Mouse (Mus musculus) neural tube, embryonic 11.5 days (tissue): ENCODE measurements at regions not wholly inside any gene's neighbourhood (a gene's known extent, or its start where the extent isn't known, plus 50 kb on each side); places are given as distances from the start of the nearest gene placed in this dataset.

Experiments
- ATAC-seq: fragments of 200-750 bp; cut with Nextera tagmentation; 2 replicates; pipeline ENCODE4 v1.8.0; 2017; ENCODE audit warnings: moderate number of reproducible peaks, mild to moderate bottlenecking, moderate TSS enrichment, moderate library complexity; ENCODE audit not compliant: insufficient read depth, low FRiP score, low TSS enrichment
- DNase-seq: peaks from one replicate; pipeline ENCODE4 v3.0.0-alpha.2; 2015; ENCODE audit warnings: low spot score
- H3K27ac ChIP-seq: fragments of 300-500 bp; sonication (generic); 2 replicates; pipeline ENCODE4 v1.5.1; 2014; ENCODE audit warnings: low read depth, mild to moderate bottlenecking, low read length
- H3K27me3 ChIP-seq: fragments of 300-500 bp; sonication (generic); 2 replicates; pipeline ENCODE4 v1.6.1; 2014; ENCODE audit warnings: mild to moderate bottlenecking, low read length, mixed read lengths; ENCODE audit not compliant: control insufficient read depth, insufficient read depth
- H3K36me3 ChIP-seq: fragments of 300-500 bp; sonication (generic); 2 replicates; pipeline ENCODE4 v1.6.1; 2014; ENCODE audit warnings: mild to moderate bottlenecking, low read length, moderate library complexity, mixed read lengths; ENCODE audit not compliant: control insufficient read depth, insufficient read depth
- H3K4me1 ChIP-seq: fragments of 300-500 bp; sonication (generic); 2 replicates; pipeline ENCODE4 v1.6.1; 2014; ENCODE audit warnings: low read length, mixed read lengths; ENCODE audit not compliant: control insufficient read depth, insufficient read depth
- H3K4me2 ChIP-seq: fragments of 300-500 bp; sonication (generic); 2 replicates; pipeline ENCODE4 v1.6.1; 2014; ENCODE audit warnings: low read depth, mild to moderate bottlenecking, moderate library complexity
- H3K4me3 ChIP-seq: fragments of 300-500 bp; sonication (generic); 2 replicates; pipeline ENCODE4 v1.5.1; 2014; ENCODE audit warnings: low read depth, low read length
- H3K9ac ChIP-seq: fragments of 300-500 bp; sonication (generic); 2 replicates; pipeline ENCODE4 v1.6.1; 2014; ENCODE audit warnings: mild to moderate bottlenecking, low read length
- H3K9me3 ChIP-seq: fragments of 300-500 bp; sonication (generic); 2 replicates; pipeline ENCODE4 v1.6.1; 2016; ENCODE audit warnings: low read length; ENCODE audit not compliant: control insufficient read depth
- WGBS: fragments of 180-500 bp; shearing (Covaris S2); extraction: QIAGEN DNeasy Blood & Tissue Kit; methylation state at CpG from one replicate; pipeline ENCODE4 v1.1.7; 2014; 5-methylcytosine and 5-hydroxymethylcytosine counted together

DNA sequence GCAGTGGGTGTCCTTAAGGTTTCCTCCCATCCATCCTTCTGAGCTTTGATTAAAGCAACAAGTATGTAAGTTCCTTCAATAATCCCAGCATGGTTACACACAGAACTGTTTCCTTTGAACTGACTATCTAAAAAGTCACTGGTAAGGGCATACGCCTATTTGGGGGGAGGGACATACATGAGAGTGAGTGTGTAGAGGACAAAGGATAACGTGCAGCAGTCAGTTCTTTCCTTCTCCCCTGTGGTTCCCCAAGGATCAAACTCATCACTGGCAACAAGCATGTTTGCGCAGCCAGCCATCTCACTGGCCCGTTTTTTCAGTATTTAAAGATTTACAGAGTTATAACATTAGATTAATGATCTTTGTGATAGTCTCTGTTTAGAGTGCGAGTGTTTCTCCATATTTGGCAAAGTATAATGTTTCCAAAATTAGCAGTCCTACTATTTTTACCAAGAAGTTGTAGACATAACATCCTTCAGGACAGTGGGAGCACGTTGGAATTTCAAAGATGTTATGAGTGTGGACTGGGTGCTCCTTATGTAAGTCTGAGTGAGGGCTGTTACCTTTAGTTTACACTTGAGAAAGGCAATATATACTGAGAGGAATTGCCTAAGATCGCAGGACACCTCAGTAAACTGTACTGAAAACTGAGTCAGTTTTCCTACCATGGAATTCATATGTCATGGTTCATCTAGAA lies 151.6 kb upstream of the Lrig3 start:
- Histone ChIP-seq H3K27ac (no peak overlapping the region), H3K9me3 (no peaks in the 10 kb centered on the region), H3K4me3 (no peak overlapping the region), H3K27me3 (no peaks in the 10 kb centered on the region), H3K36me3 (no peaks in the 10 kb centered on the region), H3K9ac (no peak overlapping the region), H3K4me2 (no peak overlapping the region), H3K4me1 (0 out of 2 replicates have a peak, but pooled peaks cover 5% of the 10 kb centered on the region)
- WGBS, result 81% methylated on average over 7 of the region's 7 CpGs
- ATAC-seq (no peak), DNase-seq (no peak)

DNA sequence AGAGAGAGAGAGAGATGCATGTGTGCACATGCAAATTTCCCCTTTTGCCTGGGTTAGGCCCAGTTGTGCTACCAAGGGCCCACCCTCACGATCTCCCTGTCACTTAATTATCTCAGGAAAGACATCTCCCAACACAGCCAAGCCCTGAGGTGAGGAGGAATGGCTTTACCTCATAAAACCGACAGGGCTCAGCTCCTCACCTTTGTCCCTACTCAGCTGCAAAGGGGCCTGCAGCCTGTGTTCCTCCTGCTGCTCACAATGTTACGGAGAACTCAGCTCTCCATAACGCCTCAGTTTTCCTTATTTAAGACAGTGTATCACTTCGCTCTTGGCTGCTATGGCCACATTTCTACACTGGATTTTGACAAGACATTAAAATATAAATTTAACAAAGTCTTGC lies 133.8 kb upstream of the Lrig3 start:
- no peak for DNase-seq

DNA sequence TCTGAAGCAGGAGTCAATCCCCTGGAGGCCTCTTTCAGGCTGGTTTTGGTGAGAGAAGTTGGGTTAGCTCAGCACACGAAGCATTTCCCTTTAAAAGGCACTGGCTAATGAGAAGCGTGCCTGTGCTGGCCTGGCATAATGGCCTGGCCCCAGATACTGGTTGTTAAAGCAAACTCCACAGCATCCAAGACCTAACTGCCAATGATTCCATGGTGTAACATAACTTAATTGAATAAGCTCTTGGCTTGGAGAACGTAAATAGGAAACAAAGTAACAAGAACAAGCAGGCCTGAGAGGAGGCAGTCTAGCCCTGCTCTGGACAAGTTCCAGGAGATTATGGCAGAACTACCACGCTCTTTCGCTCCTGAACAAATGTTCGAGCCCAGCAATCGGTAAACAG lies 133.2 kb upstream of the Lrig3 start:
- Histone ChIP-seq H3K27me3 (no peaks in the 10 kb centered on the region), H3K9ac (no peak overlapping the region), H3K9me3 (no peaks in the 10 kb centered on the region), H3K4me1 (no peaks in the 10 kb centered on the region), H3K36me3 (no peaks in the 10 kb centered on the region), H3K4me2 (no peak overlapping the region), H3K27ac (no peak overlapping the region), H3K4me3 (no peak overlapping the region)
- no peak for ATAC-seq
- WGBS, result 77% methylated on average over 7 of the region's 7 CpGs
- no peak for DNase-seq

More for the DNA sequence above, 133.8 kb upstream of the Lrig3 start:
- Histone ChIP-seq H3K36me3 (no peaks in the 10 kb centered on the region), H3K9me3 (no peaks in the 10 kb centered on the region), H3K27me3 (no peaks in the 10 kb centered on the region), H3K9ac (no peak overlapping the region), H3K4me1 (no peaks in the 10 kb centered on the region), H3K27ac (no peak overlapping the region), H3K4me2 (no peak overlapping the region), H3K4me3 (no peak overlapping the region)
- no peak for ATAC-seq
- WGBS, result 55% methylated on average over 5 of the region's 5 CpGs

- no peaks in the 10 kb centered on the region for H3K27me3 ChIP-seq
- H3K4me2 ChIP-seq, result no peak overlapping the region
- ATAC-seq (no peak), DNase-seq (no peak)
- no peak overlapping the region for H3K27ac ChIP-seq
- 84% methylated on average over 4 of the region's 4 CpGs for WGBS
- no peaks in the 10 kb centered on the region for H3K36me3 ChIP-seq
- no peaks in the 10 kb centered on the region for H3K4me1 ChIP-seq
- H3K9ac ChIP-seq, result no peak overlapping the region
- no peak overlapping the region for H3K4me3 ChIP-seq
- H3K9me3 ChIP-seq, result no peaks in the 10 kb centered on the region
Observed at GRCm38 (mm10) chr10:125833989-125834388, 132.0 kb upstream of the Lrig3 start.

- WGBS, result 71% methylated on average over 11 of the region's 11 CpGs
- Histone ChIP-seq H3K36me3 (no peaks in the 10 kb centered on the region), H3K9ac (no peak overlapping the region), H3K27ac (no peak overlapping the region), H3K9me3 (no peaks in the 10 kb centered on the region), H3K4me1 (peaks cover 5% of the 10 kb centered on the region; the same call in 1 of the 2 replicates), H3K4me3 (no peak overlapping the region), H3K27me3 (no peaks in the 10 kb centered on the region), H3K4me2 (no peak overlapping the region)
- DNase-seq (no peak), ATAC-seq (no peak)
Observed at GRCm38 (mm10) chr10:125838982-125839381, 127.0 kb upstream of the Lrig3 start.

DNA sequence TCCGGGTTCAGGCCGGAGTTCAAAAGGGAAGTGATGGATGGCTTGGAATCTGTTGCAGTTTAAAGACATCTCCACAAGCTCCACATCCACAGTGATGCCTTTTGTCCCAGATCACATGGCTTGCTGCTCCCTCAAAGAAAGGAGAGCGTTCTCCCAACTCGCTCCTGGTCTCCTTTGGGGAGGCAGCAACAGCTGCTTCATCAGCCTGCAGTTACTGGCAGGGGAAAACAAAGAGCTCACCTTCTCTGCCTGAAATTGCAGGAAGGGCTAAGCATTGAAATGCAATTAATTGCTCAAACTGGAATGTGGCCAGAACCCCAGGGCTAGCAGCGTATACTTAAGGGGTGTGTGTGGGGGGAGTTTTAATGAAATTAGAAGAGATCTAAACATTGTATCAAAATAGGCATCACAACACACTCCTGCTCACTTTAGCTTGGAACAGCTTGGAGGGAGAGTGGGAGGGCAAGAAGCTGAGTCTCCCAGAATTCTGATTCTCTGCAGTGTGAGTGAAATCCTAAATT lies 126.3 kb upstream of the Lrig3 start:
- DNase-seq, result peak; percentile 58
- Histone ChIP-seq H3K9me3 (no peaks in the 10 kb centered on the region), H3K4me1 (peaks cover 5% of the 10 kb centered on the region; the same call in 1 of the 2 replicates), H3K9ac (peak overlapping the region; percentile 30; the same call in 1 of the 2 replicates), H3K36me3 (no peaks in the 10 kb centered on the region), H3K4me2 (no peak overlapping the region), H3K27me3 (no peaks in the 10 kb centered on the region), H3K4me3 (no peak overlapping the region), H3K27ac (0 out of 2 replicates have a peak overlapping the region, but pooled peaks have one; percentile 6)
- 8% methylated on average over 5 of the region's 5 CpGs for WGBS
- peak; percentile 56; the same call in 1 of the 2 replicates for ATAC-seq

GRCm38 (mm10) chr10:125840388-125840787 lies 125.6 kb upstream of the Lrig3 start:
- no peaks in the 10 kb centered on the region for H3K27me3 ChIP-seq
- peaks cover 10% of the 10 kb centered on the region; the same call in 1 of the 2 replicates for H3K4me1 ChIP-seq
- H3K9ac ChIP-seq, result no peak overlapping the region; the same call in 1 of the 2 replicates
- ATAC-seq (no peak), DNase-seq (no peak)
- no peak overlapping the region for H3K27ac ChIP-seq
- no peaks in the 10 kb centered on the region for H3K9me3 ChIP-seq
- no peak overlapping the region for H3K4me2 ChIP-seq
- H3K4me3 ChIP-seq, result no peak overlapping the region
- H3K36me3 ChIP-seq, result no peaks in the 10 kb centered on the region
- 86% methylated on average over 1 of the region's 1 CpGs for WGBS

GRCm38 (mm10) chr10:125844336-125844865 lies 121.6 kb upstream of the Lrig3 start:
- H3K27ac ChIP-seq, result 0 out of 2 replicates have a peak overlapping the region, but pooled peaks have one; percentile 34
- no peaks in the 10 kb centered on the region for H3K36me3 ChIP-seq
- no peak overlapping the region for H3K4me3 ChIP-seq
- WGBS, result 51% methylated on average over 9 of the region's 9 CpGs
- H3K4me1 ChIP-seq, result peaks cover 14% of the 10 kb centered on the region; the same call in 1 of the 2 replicates
- no peak for ATAC-seq
- no peaks in the 10 kb centered on the region for H3K9me3 ChIP-seq
- H3K4me2 ChIP-seq, result no peak overlapping the region
- H3K9ac ChIP-seq, result no peak overlapping the region
- DNase-seq, result no peak
- no peaks in the 10 kb centered on the region for H3K27me3 ChIP-seq
